Mouse (Mus musculus): ENCODE data around the gene Elavl1.

DNA sequence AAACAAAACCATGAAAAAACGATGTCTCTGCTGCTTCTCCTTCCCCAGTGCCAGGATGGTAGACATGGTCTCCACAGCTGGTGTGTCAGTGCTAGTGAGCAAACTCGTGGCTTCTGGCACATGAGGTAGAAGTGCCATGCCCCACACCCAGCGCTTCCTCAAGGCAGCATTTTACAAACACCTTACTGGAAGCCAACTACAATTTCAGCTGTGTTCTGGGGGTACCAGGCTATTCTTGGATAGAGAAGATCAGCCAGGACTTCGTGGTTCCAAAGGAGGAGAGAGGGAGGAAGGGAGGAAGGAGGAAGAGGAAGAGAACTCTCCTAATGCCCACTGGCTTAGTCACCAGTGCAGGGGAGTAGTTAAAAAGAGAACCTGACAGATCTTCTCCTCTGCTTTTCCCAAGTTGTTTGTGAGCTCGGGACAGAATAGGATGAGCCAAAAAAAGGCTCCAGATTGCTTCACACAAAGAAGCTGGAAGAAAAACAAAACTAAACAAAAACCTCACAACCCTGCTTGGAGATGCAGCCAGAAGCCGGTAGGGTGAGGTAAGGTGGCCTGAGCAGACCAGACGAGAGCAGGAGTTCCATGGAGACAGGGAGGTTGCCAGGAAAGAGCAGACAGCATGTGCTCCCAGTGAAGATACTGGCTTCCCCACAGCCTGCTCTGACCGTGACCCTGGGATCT lies 62.0 kb downstream of the Elavl1 start:
- TF ChIP-seq CTCF (IDR thresholded peaks at IDR 0.05; ENCODE audit: borderline replicate concordance, insufficient read depth, low read length) (no peak), POLR2A (IDR thresholded peaks at IDR 0.05; ENCODE audit: low read depth, low read length) (no peak)

All from embryonic fibroblast, embryonic 13.5 days (primary cell).